Mouse (Mus musculus) neural tube, embryonic 10.5 days (tissue): ENCODE measurements around the gene Med8.

Source experiments
- DNase-seq: peaks from one replicate; pipeline ENCODE4 v3.0.0-alpha.2; 2017; ENCODE audit warnings: low spot score; ENCODE audit errors: extremely low spot score

Gene Med8

GRCm38 (mm10) chr4:118409142-118409900 is at the start of gene Med8, which contains the start of gene Szt2:
Gene Med8, plus strand, starts transcription at chr4:118409337.
Gene Szt2, minus strand, starts transcription at chr4:118409273.
- DNase-seq, result peak; percentile 93

- DNase-seq, result peak; percentile 87
Measured at GRCm38 (mm10) chr4:118359896-118360720, 49.0 kb upstream of the Med8 start.

GRCm38 (mm10) chr4:118361451-118361850 is 47.7 kb upstream of the Med8 start:
- no peak for DNase-seq

GRCm38 (mm10) chr4:118362879-118363278 is 46.3 kb upstream of the Med8 start:
- DNase-seq, result no peak

GRCm38 (mm10) chr4:118363985-118364384 is 45.2 kb upstream of the Med8 start:
- DNase-seq, result no peak

- DNase-seq, result no peak
Measured at GRCm38 (mm10) chr4:118364641-118365040, 44.5 kb upstream of the Med8 start.

- no peak for DNase-seq
Measured at GRCm38 (mm10) chr4:118365991-118366390, 43.1 kb upstream of the Med8 start.

GRCm38 (mm10) chr4:118367551-118367950 is 41.6 kb upstream of the Med8 start:
- DNase-seq, result no peak

- no peak for DNase-seq
Measured at GRCm38 (mm10) chr4:118368616-118369015, 40.5 kb upstream of the Med8 start.

GRCm38 (mm10) chr4:118371822-118372221 is 37.3 kb upstream of the Med8 start:
- DNase-seq, result no peak

GRCm38 (mm10) chr4:118375999-118376398 is 33.1 kb upstream of the Med8 start:
- DNase-seq, result no peak

GRCm38 (mm10) chr4:118383271-118383670 is 25.9 kb upstream of the Med8 start:
- DNase-seq, result no peak

- no peak for DNase-seq
Measured at GRCm38 (mm10) chr4:118387316-118387715, 21.8 kb upstream of the Med8 start.

GRCm38 (mm10) chr4:118390146-118390545 is 19.0 kb upstream of the Med8 start:
- DNase-seq, result no peak

- DNase-seq, result no peak
Measured at GRCm38 (mm10) chr4:118394505-118394904, 14.6 kb upstream of the Med8 start.

GRCm38 (mm10) chr4:118395289-118395688 is 13.8 kb upstream of the Med8 start:
- no peak for DNase-seq

GRCm38 (mm10) chr4:118396433-118396832 is 12.7 kb upstream of the Med8 start:
- no peak for DNase-seq

GRCm38 (mm10) chr4:118398400-118398799 is 10.7 kb upstream of the Med8 start:
- DNase-seq, result no peak

GRCm38 (mm10) chr4:118401421-118401820 is 7.7 kb upstream of the Med8 start:
- DNase-seq, result no peak

- no peak for DNase-seq
Measured at GRCm38 (mm10) chr4:118401918-118402317, 7.2 kb upstream of the Med8 start.

- no peak for DNase-seq
Measured at GRCm38 (mm10) chr4:118402701-118403100, 6.4 kb upstream of the Med8 start.

- no peak for DNase-seq
Measured at GRCm38 (mm10) chr4:118410871-118411270, 1.7 kb downstream of the Med8 start.
